Mouse (Mus musculus) hindbrain, embryonic 14.5 days (tissue): ENCODE measurements at regions not wholly inside any gene's neighbourhood (a gene's known extent, or its start where the extent isn't known, plus 50 kb on each side); places are given as distances from the start of the nearest gene placed in this dataset.

Experiments used
- ATAC-seq: fragments of 200-750 bp; cut with Nextera tagmentation; 2 replicates; pipeline ENCODE4 v1.8.0; 2017; ENCODE audit warnings: moderate number of reproducible peaks, mild to moderate bottlenecking, moderate TSS enrichment, moderate library complexity; ENCODE audit not compliant: low FRiP score
- DNase-seq: peaks from one replicate; pipeline ENCODE4 v3.0.0-alpha.2; 2015; ENCODE audit warnings: low spot score
- H3K27ac ChIP-seq: fragments of 300-500 bp; sonication (generic); 2 replicates; pipeline ENCODE4 v1.5.1; 2014; ENCODE audit warnings: mild to moderate bottlenecking, moderate library complexity
- H3K27me3 ChIP-seq: fragments of 300-500 bp; sonication (generic); 2 replicates; pipeline ENCODE4 v1.6.1; 2014; ENCODE audit warnings: mild to moderate bottlenecking, low read length, mixed read lengths; ENCODE audit not compliant: control insufficient read depth, insufficient read depth
- H3K36me3 ChIP-seq: fragments of 300-500 bp; sonication (generic); replicated peaks from 2 replicates; pipeline ENCODE4 v1.6.1; 2014; ENCODE audit not compliant: control insufficient read depth, insufficient read depth
- H3K4me1 ChIP-seq: fragments of 300-500 bp; sonication (generic); replicated peaks from 2 replicates; pipeline ENCODE4 v1.6.1; 2014; ENCODE audit warnings: antibody characterized with exemption, low read length, mixed read lengths; ENCODE audit not compliant: control insufficient read depth, insufficient read depth
- H3K4me2 ChIP-seq: fragments of 300-500 bp; sonication (generic); replicated peaks from 2 replicates; pipeline ENCODE4 v1.6.1; 2014; ENCODE audit warnings: mild to moderate bottlenecking, moderate library complexity
- H3K4me3 ChIP-seq: fragments of 300-500 bp; sonication (generic); replicated peaks from 2 replicates; pipeline ENCODE4 v1.5.1; 2014; ENCODE audit warnings: mild to moderate bottlenecking, low read length
- H3K9ac ChIP-seq: fragments of 300-500 bp; sonication (generic); 2 replicates; pipeline ENCODE4 v1.6.1; 2014
- H3K9me3 ChIP-seq: fragments of 300-500 bp; sonication (generic); 2 replicates; pipeline ENCODE4 v1.6.1; 2016; ENCODE audit warnings: low read length; ENCODE audit not compliant: control insufficient read depth
- WGBS: fragments of 180-500 bp; shearing (Covaris S2); extraction: QIAGEN DNeasy Blood & Tissue Kit; methylation state at CpG from one replicate; pipeline ENCODE4 v1.1.7; 2014; 5-methylcytosine and 5-hydroxymethylcytosine counted together

GRCm38 (mm10) chr3:62985033-62985432, 256.3 kb upstream of the Mme start:
- no peaks in the 10 kb centered on the region for H3K36me3 ChIP-seq
- 77% methylated on average over 4 of the region's 4 CpGs for WGBS
- no peak overlapping the region for H3K27ac ChIP-seq
- no peak overlapping the region for H3K4me2 ChIP-seq
- H3K9me3 ChIP-seq: no peaks in the 10 kb centered on the region
- H3K4me1 ChIP-seq: no peaks in the 10 kb centered on the region
- H3K27me3 ChIP-seq: no peaks in the 10 kb centered on the region
- no peak for DNase-seq
- no peak overlapping the region for H3K9ac ChIP-seq
- no peak overlapping the region for H3K4me3 ChIP-seq
- ATAC-seq: no peak

GRCm38 (mm10) chr3:62976906-62977305, 264.4 kb upstream of the Mme start:
- DNase-seq: no peak

GRCm38 (mm10) chr3:62963244-62963643, 278.1 kb upstream of the Mme start:
- H3K9me3 ChIP-seq: no peaks in the 10 kb centered on the region
- DNase-seq: no peak
- 67% methylated on average over 1 of the region's 1 CpGs for WGBS
- no peaks in the 10 kb centered on the region for H3K36me3 ChIP-seq
- H3K4me3 ChIP-seq: no peak overlapping the region
- H3K9ac ChIP-seq: no peak overlapping the region
- ATAC-seq: no peak
- H3K27me3 ChIP-seq: no peaks in the 10 kb centered on the region
- no peak overlapping the region for H3K27ac ChIP-seq
- H3K4me2 ChIP-seq: no peak overlapping the region
- H3K4me1 ChIP-seq: no peaks in the 10 kb centered on the region

More at GRCm38 (mm10) chr3:62976906-62977305, 264.4 kb upstream of the Mme start:
- no peaks in the 10 kb centered on the region for H3K27me3 ChIP-seq
- no peak overlapping the region for H3K4me2 ChIP-seq
- no peaks in the 10 kb centered on the region for H3K4me1 ChIP-seq
- no peaks in the 10 kb centered on the region for H3K36me3 ChIP-seq
- no peak overlapping the region for H3K27ac ChIP-seq
- H3K9me3 ChIP-seq: no peaks in the 10 kb centered on the region
- 86% methylated on average over 1 of the region's 1 CpGs for WGBS
- no peak for ATAC-seq
- H3K4me3 ChIP-seq: no peak overlapping the region
- H3K9ac ChIP-seq: no peak overlapping the region

- no peaks in the 10 kb centered on the region for H3K27me3 ChIP-seq
- no peak for ATAC-seq
- H3K27ac ChIP-seq: no peak overlapping the region
- WGBS: 67% methylated on average over 4 of the region's 4 CpGs
- no peaks in the 10 kb centered on the region for H3K9me3 ChIP-seq
- H3K36me3 ChIP-seq: no peaks in the 10 kb centered on the region
- no peak overlapping the region for H3K4me3 ChIP-seq
- no peaks in the 10 kb centered on the region for H3K4me1 ChIP-seq
- DNase-seq: no peak
- no peak overlapping the region for H3K4me2 ChIP-seq
- H3K9ac ChIP-seq: no peak overlapping the region
Observed at GRCm38 (mm10) chr3:62962608-62963007, 278.7 kb upstream of the Mme start.

- Histone ChIP-seq H3K4me1 (no peaks in the 10 kb centered on the region), H3K9ac (no peak overlapping the region), H3K4me2 (no peak overlapping the region), H3K27ac (no peak overlapping the region), H3K9me3 (no peaks in the 10 kb centered on the region), H3K27me3 (no peaks in the 10 kb centered on the region), H3K36me3 (no peaks in the 10 kb centered on the region), H3K4me3 (no peak overlapping the region)
- DNase-seq: no peak
- ATAC-seq: no peak
Observed at GRCm38 (mm10) chr3:62945356-62945755, 296.0 kb upstream of the Mme start.

GRCm38 (mm10) chr3:62938601-62939000, 302.7 kb upstream of the Mme start:
- H3K4me3 ChIP-seq: no peak overlapping the region
- no peak overlapping the region for H3K9ac ChIP-seq
- H3K4me1 ChIP-seq: no peaks in the 10 kb centered on the region
- no peaks in the 10 kb centered on the region for H3K27me3 ChIP-seq
- H3K36me3 ChIP-seq: no peaks in the 10 kb centered on the region
- no peaks in the 10 kb centered on the region for H3K9me3 ChIP-seq
- no peak overlapping the region for H3K27ac ChIP-seq
- no peak for ATAC-seq
- WGBS: 65% methylated on average over 1 of the region's 1 CpGs
- no peak overlapping the region for H3K4me2 ChIP-seq
- DNase-seq: no peak

GRCm38 (mm10) chr3:62924441-62924840, 316.9 kb upstream of the Mme start:
- ATAC-seq (no peak), DNase-seq (peak; percentile 71)
- H3K4me3 ChIP-seq: no peak overlapping the region
- no peak overlapping the region for H3K9ac ChIP-seq
- no peaks in the 10 kb centered on the region for H3K9me3 ChIP-seq
- H3K27me3 ChIP-seq: no peaks in the 10 kb centered on the region
- no peak overlapping the region for H3K4me2 ChIP-seq
- no peak overlapping the region for H3K27ac ChIP-seq
- 10% methylated on average over 1 of the region's 1 CpGs for WGBS
- no peaks in the 10 kb centered on the region for H3K36me3 ChIP-seq
- no peaks in the 10 kb centered on the region for H3K4me1 ChIP-seq

- no peak for ATAC-seq
- no peaks in the 10 kb centered on the region for H3K9me3 ChIP-seq
- no peak overlapping the region for H3K4me2 ChIP-seq
- H3K4me3 ChIP-seq: no peak overlapping the region
- WGBS: 35% methylated on average over 1 of the region's 1 CpGs
- no peaks in the 10 kb centered on the region for H3K36me3 ChIP-seq
- H3K9ac ChIP-seq: no peak overlapping the region
- H3K27me3 ChIP-seq: no peaks in the 10 kb centered on the region
- no peaks in the 10 kb centered on the region for H3K4me1 ChIP-seq
- H3K27ac ChIP-seq: no peak overlapping the region
- DNase-seq: no peak
Observed at GRCm38 (mm10) chr3:62916899-62917298, 312.0 kb upstream of the Gpr149 start.

- Histone ChIP-seq H3K27me3 (no peaks in the 10 kb centered on the region), H3K9me3 (no peaks in the 10 kb centered on the region), H3K4me3 (no peak overlapping the region), H3K27ac (no peak overlapping the region), H3K36me3 (no peaks in the 10 kb centered on the region), H3K4me2 (no peak overlapping the region), H3K9ac (no peak overlapping the region), H3K4me1 (no peaks in the 10 kb centered on the region)
- no peak for ATAC-seq
- DNase-seq: no peak
Observed at GRCm38 (mm10) chr3:62885104-62885503, 280.2 kb upstream of the Gpr149 start.

- Histone ChIP-seq H3K36me3 (no peaks in the 10 kb centered on the region), H3K27me3 (no peaks in the 10 kb centered on the region), H3K9ac (no peak overlapping the region), H3K4me3 (no peak overlapping the region), H3K4me1 (no peaks in the 10 kb centered on the region), H3K27ac (no peak overlapping the region), H3K4me2 (no peak overlapping the region), H3K9me3 (no peaks in the 10 kb centered on the region)
- ATAC-seq (peak; percentile 21; the same call in 1 of the 2 replicates), DNase-seq (no peak)
- 94% methylated on average over 3 of the region's 3 CpGs for WGBS
Observed at GRCm38 (mm10) chr3:62882310-62883073, 277.6 kb upstream of the Gpr149 start.
